Mouse (Mus musculus) activated CD4-positive, CD25-positive, alpha-beta regulatory T cell, adult 4 months (primary cell): ENCODE measurements at regions not wholly inside any gene's neighbourhood (a gene's known extent, or its start where the extent isn't known, plus 50 kb on each side); places are given as distances from the start of the nearest gene placed in this dataset.

ENCODE experiments used
- ATAC-seq: one replicate; pipeline ENCODE4 v1.8.0; 2017

GRCm38 (mm10) chr10:8070472-8070871, 114.4 kb upstream of the Tab2 start:
- no peak for ATAC-seq

GRCm38 (mm10) chr10:8066926-8067325, 110.9 kb upstream of the Tab2 start:
- no peak for ATAC-seq

DNA sequence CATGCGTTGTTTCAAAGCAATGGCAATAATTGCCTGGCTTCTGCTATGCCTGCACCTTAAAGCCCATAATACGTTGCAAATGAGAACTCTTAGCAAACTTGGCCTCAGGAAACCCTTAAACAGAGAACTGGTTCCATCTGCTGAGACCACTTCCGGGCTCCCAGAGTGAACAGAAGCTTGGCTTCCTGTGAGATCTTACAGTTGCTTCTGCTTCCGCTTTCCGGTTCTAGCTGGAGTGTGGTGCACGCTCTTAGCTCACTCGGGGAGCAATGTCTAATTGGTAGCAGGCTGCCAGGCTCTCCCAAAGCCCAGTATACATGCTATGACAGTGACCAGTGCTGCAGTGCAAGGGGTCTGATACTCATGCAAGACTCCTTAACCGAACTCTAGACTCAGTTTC, 109.7 kb upstream of the Tab2 start:
- peak; percentile 100 for ATAC-seq

DNA sequence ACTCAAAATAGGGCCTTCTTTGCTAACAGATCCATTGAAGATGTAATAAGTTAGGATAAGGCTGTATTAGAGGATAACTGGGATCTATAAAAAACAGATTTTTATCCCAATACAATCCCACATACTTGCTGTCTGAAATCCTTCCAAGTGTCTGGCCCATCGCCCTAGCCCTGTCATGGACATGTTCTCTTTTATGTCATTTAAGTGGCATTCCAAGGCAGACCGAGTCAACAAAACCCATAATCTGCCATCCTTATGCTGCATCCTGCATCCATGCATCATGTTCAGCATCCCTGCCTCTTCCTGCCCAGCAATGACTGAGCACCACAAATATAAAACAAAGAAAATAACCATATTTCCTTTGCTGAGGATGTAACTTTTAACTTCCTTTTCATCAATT, 108.3 kb upstream of the Tab2 start:
- no peak for ATAC-seq

DNA sequence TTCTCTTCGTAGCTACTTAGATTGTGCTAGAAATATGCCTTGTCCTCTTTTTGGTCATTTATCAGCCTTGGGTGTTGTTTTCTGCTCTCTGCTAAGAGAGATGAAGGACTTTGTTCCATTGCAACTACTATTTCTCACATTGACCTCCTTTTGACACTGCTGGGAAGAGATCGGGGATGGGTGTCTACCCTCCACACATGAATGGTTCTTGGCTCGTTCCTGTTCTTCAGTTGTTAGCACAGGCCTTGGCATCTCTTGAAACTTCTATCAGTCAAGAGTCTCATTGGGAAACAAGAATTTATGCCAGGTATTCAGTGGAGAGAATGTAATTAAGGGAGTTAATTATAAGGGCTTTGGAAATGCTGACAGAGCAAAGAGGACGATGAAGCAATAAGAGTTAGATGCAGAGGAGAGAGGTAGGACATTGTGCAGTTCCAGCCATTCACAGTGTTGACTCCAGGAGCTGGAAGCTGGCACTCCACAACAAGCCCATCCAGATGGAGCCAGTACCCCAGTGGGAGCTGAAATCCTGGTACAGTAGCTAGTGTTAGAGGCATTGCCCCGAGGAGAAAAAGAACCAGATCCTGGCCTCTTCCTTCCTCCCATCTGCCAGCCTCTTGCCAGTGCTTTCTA, 107.5 kb upstream of the Tab2 start:
- ATAC-seq: no peak

DNA sequence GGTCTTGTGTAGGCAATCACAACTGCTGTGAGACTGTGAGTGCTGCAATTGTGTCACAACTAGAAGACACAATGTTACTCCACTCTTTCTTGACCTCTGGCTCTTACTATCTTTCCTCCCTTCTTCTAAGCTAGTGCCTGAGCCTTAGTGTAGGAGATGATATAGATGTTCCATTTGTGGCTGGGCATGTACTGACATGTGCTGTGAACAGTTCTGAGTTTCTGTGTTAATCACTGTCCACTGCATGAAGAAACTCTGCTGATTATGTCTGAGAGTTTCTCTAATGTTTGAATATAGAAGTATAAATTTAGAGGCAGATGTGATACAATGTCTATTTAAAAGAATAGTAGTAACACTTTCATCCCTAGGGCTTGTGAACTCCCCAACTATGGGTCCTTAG, 105.0 kb upstream of the Tab2 start:
- no peak for ATAC-seq

DNA sequence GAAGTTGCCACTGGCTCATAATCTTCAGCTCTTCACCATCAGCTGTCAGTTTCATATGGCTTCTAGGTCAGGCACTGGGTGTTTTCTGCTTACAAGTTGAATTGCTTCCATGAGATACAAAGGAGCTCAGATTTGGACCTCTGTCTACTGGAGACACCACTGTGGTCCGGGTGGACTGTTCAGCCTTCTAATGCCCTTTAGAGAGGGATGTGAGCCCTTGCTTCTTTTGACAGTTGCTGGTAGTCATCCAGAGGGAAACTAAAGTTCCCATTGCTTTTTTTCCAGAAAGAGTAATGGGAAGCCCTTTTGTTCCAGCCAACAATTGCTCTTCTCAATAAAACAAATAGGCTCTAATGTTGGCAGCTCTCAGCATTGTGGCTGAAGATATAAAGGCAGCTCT, 103.7 kb upstream of the Tab2 start:
- ATAC-seq: no peak

GRCm38 (mm10) chr10:8057855-8058254, 101.8 kb upstream of the Tab2 start:
- no peak for ATAC-seq

DNA sequence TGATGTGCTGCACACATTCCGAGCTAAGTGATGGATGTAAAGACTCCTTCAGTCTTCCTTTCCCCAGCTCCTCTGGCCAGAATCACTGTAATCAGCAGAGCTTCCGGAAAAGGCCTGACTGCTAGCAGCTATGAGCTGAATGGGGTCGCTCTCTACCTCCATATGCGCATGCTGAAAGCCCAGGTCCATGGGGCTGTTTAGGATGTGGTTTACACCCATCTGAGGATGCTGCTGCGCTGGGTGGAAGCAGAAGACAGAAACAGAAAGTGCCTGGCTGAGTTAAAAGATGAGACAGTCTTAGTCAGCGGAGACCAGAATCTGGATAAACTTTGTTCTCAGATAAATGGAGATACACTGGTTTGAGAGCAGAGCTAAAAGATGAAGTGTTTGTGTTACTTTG, 99.3 kb upstream of the Tab2 start:
- ATAC-seq: peak; percentile 100

- no peak for ATAC-seq
Observed at GRCm38 (mm10) chr10:8043416-8044163, 87.6 kb upstream of the Tab2 start.

DNA sequence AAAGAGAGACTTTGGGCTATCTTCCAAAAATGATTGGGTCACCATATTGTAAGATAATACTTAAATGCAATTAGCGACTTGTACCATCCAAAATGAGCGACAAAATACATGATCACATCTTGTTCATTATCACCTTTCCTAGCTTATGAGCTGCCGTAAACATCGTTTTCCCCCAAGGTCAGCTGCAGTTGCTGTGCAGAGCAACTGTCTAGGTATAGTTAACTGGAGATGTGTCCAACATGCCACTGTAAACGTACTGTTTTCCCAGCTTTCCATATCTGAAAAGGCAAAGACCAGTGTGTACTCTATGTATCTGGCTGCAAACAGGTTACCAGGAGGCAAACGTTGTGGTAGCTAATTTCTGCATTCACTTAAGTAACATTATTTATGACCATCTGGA, 86.3 kb upstream of the Tab2 start:
- ATAC-seq: no peak

GRCm38 (mm10) chr10:8041790-8042189, 85.8 kb upstream of the Tab2 start:
- no peak for ATAC-seq

GRCm38 (mm10) chr10:8037986-8038631, 82.1 kb upstream of the Tab2 start:
- no peak for ATAC-seq

DNA sequence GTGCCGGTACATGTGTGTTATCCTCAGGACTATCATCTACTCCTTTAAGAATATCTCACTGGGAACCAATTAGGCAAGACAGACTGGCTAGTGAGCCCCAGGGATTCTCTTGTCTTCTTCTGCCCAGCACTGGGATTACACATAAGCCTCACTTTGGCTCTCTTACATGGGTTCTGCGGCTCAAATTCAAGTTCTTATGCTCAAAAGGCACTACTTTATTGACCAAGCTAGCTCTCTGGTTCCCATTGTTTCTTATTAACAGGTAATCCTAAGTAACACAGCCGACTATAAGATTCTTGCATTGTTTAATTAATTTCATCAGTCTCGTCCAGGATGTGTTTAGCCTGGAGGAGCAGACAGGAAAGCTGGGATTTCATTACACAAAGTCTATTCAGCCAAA, 80.3 kb upstream of the Tab2 start:
- ATAC-seq: no peak

DNA sequence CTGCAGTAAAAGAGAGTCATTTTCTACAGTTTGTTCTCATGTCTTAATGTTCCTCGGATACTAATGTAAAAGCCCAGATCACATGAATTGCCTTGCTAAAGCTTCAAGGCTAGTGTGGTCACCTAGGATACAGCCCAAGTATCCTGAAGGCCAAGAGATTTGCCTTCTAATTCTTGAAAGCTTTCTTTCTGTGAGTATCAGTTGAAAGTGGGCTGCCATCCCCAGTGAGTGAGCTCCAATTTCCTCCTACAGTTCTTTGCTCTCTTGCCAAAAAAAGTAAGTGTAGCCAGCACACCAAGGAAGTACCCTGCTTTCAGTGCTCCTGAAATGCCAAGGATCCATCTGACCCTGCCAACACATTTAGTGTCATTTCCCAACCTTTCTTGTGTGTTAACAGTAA, 79.3 kb upstream of the Tab2 start:
- ATAC-seq: no peak

DNA sequence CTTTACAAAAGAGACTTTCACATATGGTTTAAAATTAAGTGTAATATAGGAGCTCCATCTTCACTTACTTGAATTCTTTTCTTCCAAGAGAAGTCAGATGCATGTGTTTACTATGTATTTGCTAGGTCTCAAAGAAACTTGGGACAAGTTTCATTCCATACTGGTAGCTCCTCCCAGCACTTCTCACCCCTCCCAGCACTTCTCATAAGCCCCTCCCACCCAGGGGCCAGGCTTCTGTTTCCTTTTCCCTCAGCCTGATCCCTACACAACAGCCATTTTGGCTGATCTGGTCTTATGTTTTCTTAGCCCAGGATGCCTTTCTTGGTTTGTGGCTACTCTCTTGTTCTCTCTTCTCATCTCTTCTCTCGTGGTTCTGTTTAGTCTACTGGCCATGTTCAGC, 76.2 kb upstream of the Tab2 start:
- ATAC-seq: no peak

DNA sequence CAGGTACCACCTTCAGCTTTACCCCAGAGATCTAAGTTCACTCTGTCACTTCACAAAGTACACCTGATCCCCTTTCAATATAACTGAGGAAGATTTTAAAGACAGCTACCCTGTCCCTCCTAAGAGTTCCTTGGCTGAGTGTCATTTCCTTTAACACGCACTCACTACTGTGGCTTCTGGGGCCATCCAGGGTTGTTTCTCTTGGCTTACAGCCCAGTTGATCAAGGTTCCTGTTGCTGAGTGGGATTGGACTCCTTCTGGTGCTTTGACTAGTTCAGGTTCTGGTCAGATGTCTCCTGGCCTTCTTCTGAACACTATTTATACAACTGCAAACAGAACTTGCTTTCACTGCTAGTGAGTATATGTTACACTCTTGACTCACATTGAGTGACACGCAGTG, 72.8 kb upstream of the Tab2 start:
- no peak for ATAC-seq

GRCm38 (mm10) chr10:8027023-8027422, 71.0 kb upstream of the Tab2 start:
- no peak for ATAC-seq

- ATAC-seq: no peak
Observed at GRCm38 (mm10) chr10:8023741-8024140, 67.7 kb upstream of the Tab2 start.

DNA sequence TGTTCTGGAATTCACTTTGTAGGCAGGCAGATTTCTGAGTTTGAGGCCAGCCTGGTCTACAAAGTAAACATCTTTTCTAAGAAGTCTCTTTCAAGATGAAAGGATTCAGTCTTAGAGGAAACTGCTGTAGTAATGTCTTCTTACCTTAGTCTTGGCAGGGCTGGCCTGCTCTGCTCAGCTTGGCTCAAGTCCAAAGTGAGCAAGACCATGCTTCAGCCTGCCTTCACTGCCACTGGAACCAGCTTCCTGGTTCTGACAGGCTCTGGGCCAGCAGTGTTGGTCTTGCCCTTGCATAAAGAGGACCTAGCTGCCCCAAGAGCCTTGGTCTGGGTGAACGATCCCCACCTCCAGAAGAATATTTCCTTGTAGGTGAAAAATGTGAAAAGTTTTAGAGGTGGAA, 65.9 kb upstream of the Tab2 start:
- ATAC-seq: no peak

DNA sequence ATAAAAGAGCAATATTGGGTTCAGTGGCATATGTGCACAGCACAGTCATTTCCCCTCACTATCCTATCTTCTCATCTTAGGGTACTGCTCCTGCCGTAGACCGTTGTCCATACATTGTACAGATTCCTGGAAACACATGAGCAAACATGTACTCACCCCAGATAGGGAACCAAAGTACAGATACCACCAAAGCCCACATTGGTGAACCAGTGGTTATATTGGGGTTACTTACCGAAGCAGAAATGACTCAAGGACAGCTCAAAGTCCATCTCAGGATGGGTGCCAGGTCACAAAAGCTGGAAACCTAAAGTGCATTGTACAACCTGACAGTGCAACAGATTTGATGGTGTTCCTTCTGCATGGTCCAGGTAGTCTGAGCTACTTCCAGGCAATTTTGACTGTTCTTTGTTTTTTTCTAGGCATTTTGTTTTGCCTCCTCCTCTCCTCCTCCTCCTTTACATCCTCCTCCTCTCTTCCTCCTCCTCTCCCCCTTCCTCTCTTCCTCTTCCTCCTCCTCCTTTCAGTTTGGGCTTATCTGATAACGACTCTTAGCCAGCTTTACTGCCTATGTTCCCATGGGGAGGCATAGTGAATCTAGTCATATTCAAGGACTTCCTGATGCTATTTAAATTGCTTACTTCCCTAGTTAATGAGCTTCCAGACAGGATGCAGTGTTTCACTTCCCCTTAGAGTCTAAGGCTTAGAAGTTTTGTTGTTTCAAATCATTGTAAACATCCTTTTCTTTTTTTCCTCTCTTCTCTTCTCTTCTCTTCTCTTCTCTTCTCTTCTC, 65.1 kb upstream of the Tab2 start:
- ATAC-seq: no peak

DNA sequence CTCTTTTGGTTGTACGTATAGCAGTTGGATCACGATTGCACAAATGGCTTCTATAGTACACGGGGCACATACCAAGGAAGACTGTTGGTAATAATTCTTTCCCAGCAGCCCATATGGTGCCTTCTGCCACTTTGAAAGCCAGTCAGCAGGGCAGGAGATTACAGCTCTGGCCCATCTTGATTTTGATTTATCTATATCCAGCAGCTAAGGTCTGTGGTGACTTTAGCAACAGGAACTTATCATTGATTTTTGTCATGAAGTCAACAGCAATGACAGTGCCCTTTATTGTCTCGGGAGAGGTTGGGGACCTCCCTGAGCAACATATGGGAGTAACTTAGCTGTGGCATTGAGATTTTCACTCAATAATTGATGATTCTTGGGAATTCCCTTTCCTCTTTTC, 64.1 kb upstream of the Tab2 start:
- ATAC-seq: no peak

GRCm38 (mm10) chr10:8018229-8019026, 62.4 kb upstream of the Tab2 start:
- ATAC-seq: no peak
